Mouse (Mus musculus) natural killer cell, adult 2 months (primary cell): ENCODE measurements at regions not wholly inside any gene's neighbourhood (a gene's known extent, or its start where the extent isn't known, plus 50 kb on each side); places are given as distances from the start of the nearest gene placed in this dataset.

Experiments
- DNase-seq, 2 experiments: peaks; one replicate each; pipeline ENCODE4 v3.0.0; 2022; ENCODE audit warnings: low spot score in 2 of 2

- no peak for DNase-seq
Measured at GRCm38 (mm10) chr13:112000696-112001095, 191.9 kb upstream of the Map3k1 start.

GRCm38 (mm10) chr13:112001155-112002025 lies 192.6 kb upstream of the Map3k1 start:
- peak; percentile 89 to 92 for DNase-seq

GRCm38 (mm10) chr13:112002661-112003347 lies 194.0 kb upstream of the Map3k1 start:
- DNase-seq: peak; percentile 28 to 73

GRCm38 (mm10) chr13:112003445-112003844 lies 194.7 kb upstream of the Map3k1 start:
- DNase-seq: no peak

- peak in 1 of 2 experiments; percentile 79 for DNase-seq
Measured at GRCm38 (mm10) chr13:112004126-112004525, 195.3 kb upstream of the Map3k1 start.

GRCm38 (mm10) chr13:112005421-112005820 lies 196.6 kb upstream of the Map3k1 start:
- DNase-seq: no peak

- no peak for DNase-seq
Measured at GRCm38 (mm10) chr13:112008806-112009205, 200.0 kb upstream of the Map3k1 start.

- peak in 1 of 2 experiments; percentile 23 for DNase-seq
Measured at GRCm38 (mm10) chr13:112009288-112009687, 200.5 kb upstream of the Map3k1 start.

GRCm38 (mm10) chr13:112010464-112010863 lies 201.7 kb upstream of the Map3k1 start:
- no peak for DNase-seq

- no peak for DNase-seq
Measured at GRCm38 (mm10) chr13:112012640-112013039, 203.8 kb upstream of the Map3k1 start.

GRCm38 (mm10) chr13:112015083-112015482 lies 206.3 kb upstream of the Map3k1 start:
- no peak for DNase-seq

GRCm38 (mm10) chr13:112016280-112016679 lies 207.5 kb upstream of the Map3k1 start:
- DNase-seq: no peak

GRCm38 (mm10) chr13:112018497-112019281 lies 209.9 kb upstream of the Map3k1 start:
- no peak for DNase-seq

GRCm38 (mm10) chr13:112019575-112019974 lies 210.8 kb upstream of the Map3k1 start:
- no peak for DNase-seq

GRCm38 (mm10) chr13:112023171-112023570 lies 214.4 kb upstream of the Map3k1 start:
- no peak for DNase-seq

GRCm38 (mm10) chr13:112024667-112025585 lies 216.1 kb upstream of the Map3k1 start:
- no peak for DNase-seq

GRCm38 (mm10) chr13:112025586-112025950 lies 216.8 kb upstream of the Map3k1 start:
- DNase-seq: no peak

GRCm38 (mm10) chr13:112027736-112028135 lies 218.9 kb upstream of the Map3k1 start:
- no peak for DNase-seq

- DNase-seq: no peak
Measured at GRCm38 (mm10) chr13:112031061-112031460, 222.3 kb upstream of the Map3k1 start.

GRCm38 (mm10) chr13:112031631-112032320 lies 223.0 kb upstream of the Map3k1 start:
- no peak for DNase-seq
